Mouse (Mus musculus) intestine, postnatal 0 days (tissue): Measurements from ENCODE around the gene Grm4. TPM values are rescaled to one million over a fixed set of nuclear protein-coding genes. Genes with fewer than 3 reads are reported as not detected.

Experiments
- ATAC-seq: fragments of 200-750 bp; cut with Nextera tagmentation; 2 replicates; pipeline ENCODE4 v1.8.0; 2017; ENCODE audit warnings: mild to moderate bottlenecking, moderate TSS enrichment, moderate library complexity
- H3K27ac ChIP-seq: fragments of 300-500 bp; sonication (generic); 2 replicates; pipeline ENCODE4 v1.5.1; 2014; ENCODE audit warnings: mild to moderate bottlenecking, low read depth, low read length, moderate library complexity
- H3K27me3 ChIP-seq: fragments of 300-500 bp; sonication (generic); replicated peaks from 2 replicates; pipeline ENCODE4 v1.6.1; 2014; ENCODE audit warnings: low read length, mixed read lengths; ENCODE audit not compliant: control insufficient read depth, insufficient read depth
- H3K36me3 ChIP-seq: fragments of 300-500 bp; sonication (generic); 2 replicates; pipeline ENCODE4 v1.6.1; 2014; ENCODE audit warnings: mild to moderate bottlenecking, moderate library complexity; ENCODE audit not compliant: control insufficient read depth, insufficient read depth
- H3K4me1 ChIP-seq: fragments of 300-500 bp; sonication (generic); replicated peaks from 2 replicates; pipeline ENCODE4 v1.6.1; 2014; ENCODE audit warnings: antibody characterized with exemption, low read length, mixed read lengths; ENCODE audit not compliant: control insufficient read depth, insufficient read depth
- H3K4me2 ChIP-seq: fragments of 300-500 bp; sonication (generic); replicated peaks from 2 replicates; pipeline ENCODE4 v1.6.1; 2014; ENCODE audit warnings: low read depth, mild to moderate bottlenecking, moderate library complexity
- H3K4me3 ChIP-seq: fragments of 300-500 bp; sonication (generic); 2 replicates; pipeline ENCODE4 v1.5.1; 2014; ENCODE audit warnings: low read depth, low read length
- H3K9ac ChIP-seq: fragments of 300-500 bp; sonication (generic); 2 replicates; pipeline ENCODE4 v1.6.1; 2014; ENCODE audit warnings: mild to moderate bottlenecking, low read depth, low read length
- H3K9me3 ChIP-seq: fragments of 300-500 bp; sonication (generic); 2 replicates; pipeline ENCODE4 v1.6.1; 2016; ENCODE audit warnings: mixed run types; ENCODE audit not compliant: control insufficient read depth
- CTCF ChIP-seq: sonication (generic); IDR thresholded peaks from 2 replicates; pipeline ENCODE4 v1.5.1; 2016; ENCODE audit warnings: low read depth, mild to moderate bottlenecking, control low read depth, antibody characterized with exemption, moderate library complexity
- WGBS: fragments of 180-500 bp; shearing (Covaris S2); extraction: QIAGEN DNeasy Blood & Tissue Kit; methylation state at CpG from one replicate; pipeline ENCODE4 v1.1.7; 2014; 5-methylcytosine and 5-hydroxymethylcytosine counted together
- polyA plus RNA-seq: library from polyadenylated mRNA; unstranded; fragments of >200 nt; fragmentation: Nextera tagmentation; extraction: Ambion mirVana; gene quantifications from 2 replicates; pipeline ENCODE4 v1.2.1, GENCODE M21; 2015

Gene Grm4
- polyA plus RNA-seq, 1 experiment from 2014 or later: 0.47 TPM

- H3K36me3 ChIP-seq: no peaks in the 10 kb centered on the region
- no peak overlapping the region for H3K9ac ChIP-seq
- WGBS: 98% methylated on average over 1 of the region's 1 CpGs
- H3K27ac ChIP-seq: no peak overlapping the region
- no peaks in the 10 kb centered on the region for H3K4me1 ChIP-seq
- no peaks in the 10 kb centered on the region for H3K27me3 ChIP-seq
- no peak overlapping the region for H3K4me2 ChIP-seq
- no peak overlapping the region for H3K4me3 ChIP-seq
- ATAC-seq: no peak
- H3K9me3 ChIP-seq: no peaks in the 10 kb centered on the region
- TF ChIP-seq CTCF: peak; percentile 54
Measured at GRCm38 (mm10) chr17:27377151-27377550, 144.1 kb downstream of the Grm4 start.

GRCm38 (mm10) chr17:27375551-27375950, 145.7 kb downstream of the Grm4 start:
- Histone ChIP-seq H3K36me3 (no peaks in the 10 kb centered on the region), H3K9me3 (no peaks in the 10 kb centered on the region), H3K27ac (no peak overlapping the region), H3K4me2 (no peak overlapping the region), H3K4me3 (no peak overlapping the region), H3K27me3 (no peaks in the 10 kb centered on the region), H3K9ac (no peak overlapping the region), H3K4me1 (no peaks in the 10 kb centered on the region)
- TF ChIP-seq CTCF: no peak
- 70% methylated on average over 5 of the region's 5 CpGs for WGBS
- ATAC-seq: no peak

Other genes starting within 250 kb of the Grm4 start
- gene Hmga1, start 35.1 kb upstream of the Grm4 start, polyA plus RNA-seq: 108 and 116 TPM in 2 replicates
- gene AI413582, start 44.4 kb upstream of the Grm4 start, polyA plus RNA-seq: 80.3 and 83.0 TPM in 2 replicates
- 43.3 and 43.4 TPM in 2 replicates for gene Nudt3, start 102.1 kb upstream of the Grm4 start, polyA plus RNA-seq
- not detected in 2 replicates for gene RPS10-NUDT3, start 113.8 kb upstream of the Grm4 start, polyA plus RNA-seq
- gene Rps10, start 115.3 kb upstream of the Grm4 start, polyA plus RNA-seq: 591 and 603 TPM in 2 replicates
- 1.2 and 1.4 TPM in 2 replicates for gene Pacsin1, start 134.1 kb upstream of the Grm4 start, polyA plus RNA-seq
- 8.9 and 9.9 TPM in 2 replicates for gene Spdef, start 207.6 kb upstream of the Grm4 start, polyA plus RNA-seq